Mouse (Mus musculus): ENCODE results near the gene Slc12a1. TPM values are rescaled to one million over a fixed set of nuclear protein-coding genes. Genes with fewer than 3 reads are reported as not detected.

Gene Slc12a1
- total RNA-seq, 2 experiments from 2014 or later: not detected

GRCm38 (mm10) chr2:125196771-125197170, 44.5 kb downstream of the Slc12a1 start:
- intact Hi-C loops (cut with DNase I): no loop called here
- no peak for DNase-seq

- DNase-seq: no peak
- intact Hi-C loops (cut with DNase I): no loop called here
Observed at GRCm38 (mm10) chr2:125208894-125209596, 56.7 kb downstream of the Slc12a1 start.

- DNase-seq: no peak
- intact Hi-C loops (cut with DNase I): loop anchor here (10.0 kb wide), 1 partner anchor 1107 kb away; no protein-coding TSS in a partner anchor
Observed at GRCm38 (mm10) chr2:125211831-125212510, 59.7 kb downstream of the Slc12a1 start.

- DNase-seq: peak; percentile 66 to 85
- intact Hi-C loops (cut with DNase I): loop anchor here (2.0 to 10.0 kb wide), 2 partner anchors 1110 to 1902 kb away; no protein-coding TSS in a partner anchor
Observed at GRCm38 (mm10) chr2:125214592-125214991, 62.3 kb downstream of the Slc12a1 start.

- DNase-seq: no peak
Observed at GRCm38 (mm10) chr2:125217286-125217685, 65.0 kb downstream of the Slc12a1 start.

GRCm38 (mm10) chr2:125218566-125218965, 66.3 kb downstream of the Slc12a1 start:
- peak in 1 of 2 experiments; percentile 9 for DNase-seq
- intact Hi-C loops (cut with DNase I): loop anchor here (10.0 kb wide), 1 partner anchor 1114 kb away; no protein-coding TSS in a partner anchor

More at GRCm38 (mm10) chr2:125217286-125217685, 65.0 kb downstream of the Slc12a1 start:
- intact Hi-C loops (cut with DNase I): loop anchor here (10.0 kb wide), 1 partner anchor 1112 kb away; no protein-coding TSS in a partner anchor

GRCm38 (mm10) chr2:125219268-125219667, 67.0 kb downstream of the Slc12a1 start:
- intact Hi-C loops (cut with DNase I): loop anchor here (10.0 kb wide), 1 partner anchor 1114 kb away; no protein-coding TSS in a partner anchor
- no peak for DNase-seq

GRCm38 (mm10) chr2:125221673-125222072, 69.4 kb downstream of the Slc12a1 start:
- DNase-seq: no peak
- intact Hi-C loops (cut with DNase I): no loop called here

- intact Hi-C loops (cut with DNase I): no loop called here
- no peak for DNase-seq
Observed at GRCm38 (mm10) chr2:125228472-125229409, 76.4 kb downstream of the Slc12a1 start.

GRCm38 (mm10) chr2:125232183-125232582, 79.9 kb downstream of the Slc12a1 start:
- DNase-seq: no peak
- intact Hi-C loops (cut with DNase I): no loop called here

- DNase-seq: no peak
- intact Hi-C loops (cut with DNase I): no loop called here
Observed at GRCm38 (mm10) chr2:125233537-125233936, 81.2 kb downstream of the Slc12a1 start.

GRCm38 (mm10) chr2:125234049-125234448, 81.7 kb downstream of the Slc12a1 start:
- intact Hi-C loops (cut with DNase I): no loop called here
- DNase-seq: no peak

GRCm38 (mm10) chr2:125245545-125246285, 93.4 kb downstream of the Slc12a1 start:
- intact Hi-C loops (cut with DNase I): no loop called here
- no peak for DNase-seq

- intact Hi-C loops (cut with DNase I): no loop called here
- DNase-seq: peak in 1 of 2 experiments; percentile 5
Observed at GRCm38 (mm10) chr2:125246669-125247068, 94.4 kb downstream of the Slc12a1 start.

GRCm38 (mm10) chr2:125247108-125247961, 95.0 kb downstream of the Slc12a1 start, which contains the start of gene Dut:
TSS of gene Dut (plus strand) at chr2:125247190.
- intact Hi-C loops (cut with DNase I): no loop called here
- DNase-seq: peak; percentile 91

- intact Hi-C loops (cut with DNase I): no loop called here
- DNase-seq: no peak
Observed at GRCm38 (mm10) chr2:125247962-125248235, 95.6 kb downstream of the Slc12a1 start.

GRCm38 (mm10) chr2:125248256-125248655, 96.0 kb downstream of the Slc12a1 start:
- intact Hi-C loops (cut with DNase I): no loop called here
- no peak for DNase-seq

GRCm38 (mm10) chr2:125249339-125249738, 97.0 kb downstream of the Slc12a1 start:
- DNase-seq: no peak
- intact Hi-C loops (cut with DNase I): no loop called here

- intact Hi-C loops (cut with DNase I): no loop called here
- DNase-seq: no peak
Observed at GRCm38 (mm10) chr2:125249874-125250273, 97.6 kb downstream of the Slc12a1 start.
